Mouse (Mus musculus): ENCODE measurements at regions not wholly inside any gene's neighbourhood (a gene's known extent, or its start where the extent isn't known, plus 50 kb on each side); places are given as distances from the start of the nearest gene placed in this dataset.
A peak's percentile ranks its signal among the peaks of the same experiment; 100 is the strongest.

GRCm38 (mm10) chr15:97591406-97591805, 114.2 kb downstream of the Rpap3 start:
- Histone ChIP-seq H3K27me3 (replicated peaks; ENCODE audit: control insufficient read depth, insufficient read depth, low read length) (no peaks in the 10 kb centered on the region), H3K4me3 (ENCODE audit: low read depth, low read length) (no peak overlapping the region), H3K4me1 (replicated peaks; ENCODE audit: control insufficient read depth, insufficient read depth, low read length) (peaks cover 9% of the 10 kb centered on the region; the same call in 1 of the 2 replicates), H3K36me3 (ENCODE audit: control insufficient read depth, insufficient read depth, low read length) (no peaks in the 10 kb centered on the region), H3K9ac (ENCODE audit: low read depth, low read length) (no peak overlapping the region), H3K4me2 (peak overlapping the region; percentile 8; the same call in 1 of the 2 replicates), H3K27ac (ENCODE audit: low read depth, low read length) (no peak overlapping the region), H3K9me3 (ENCODE audit: control insufficient read depth, low read length) (no peaks in the 10 kb centered on the region)
- ATAC-seq (replicated peaks; ENCODE audit: low FRiP score): peak; percentile 62
- WGBS: 29% methylated on average over 4 of the region's 4 CpGs
- no peak for DNase-seq (ENCODE audit: low spot score)

GRCm38 (mm10) chr15:97590732-97591292, 114.8 kb downstream of the Rpap3 start:
- 21% methylated on average over 7 of the region's 7 CpGs for WGBS
- Histone ChIP-seq H3K4me2 (no peak overlapping the region; the same call in 1 of the 2 replicates), H3K36me3 (ENCODE audit: control insufficient read depth, insufficient read depth, low read length) (no peaks in the 10 kb centered on the region), H3K9ac (ENCODE audit: low read depth, low read length) (no peak overlapping the region), H3K27me3 (replicated peaks; ENCODE audit: control insufficient read depth, insufficient read depth, low read length) (no peaks in the 10 kb centered on the region), H3K27ac (ENCODE audit: low read depth, low read length) (no peak overlapping the region), H3K4me1 (replicated peaks; ENCODE audit: control insufficient read depth, insufficient read depth, low read length) (peaks cover 9% of the 10 kb centered on the region; the same call in 1 of the 2 replicates), H3K4me3 (ENCODE audit: low read depth, low read length) (no peak overlapping the region), H3K9me3 (ENCODE audit: control insufficient read depth, low read length) (no peaks in the 10 kb centered on the region)
- DNase-seq (ENCODE audit: low spot score) (no peak), ATAC-seq (replicated peaks; ENCODE audit: low FRiP score) (peak; percentile 84)

- H3K4me3 ChIP-seq (ENCODE audit: low read depth, low read length): no peak overlapping the region
- peaks cover 9% of the 10 kb centered on the region; the same call in 1 of the 2 replicates for H3K4me1 ChIP-seq (replicated peaks; ENCODE audit: control insufficient read depth, insufficient read depth, low read length)
- no peaks in the 10 kb centered on the region for H3K9me3 ChIP-seq (ENCODE audit: control insufficient read depth, low read length)
- no peak overlapping the region for H3K9ac ChIP-seq (ENCODE audit: low read depth, low read length)
- no peak for DNase-seq (ENCODE audit: low spot score)
- no peak for ATAC-seq (replicated peaks; ENCODE audit: low FRiP score)
- 66% methylated on average over 5 of the region's 5 CpGs for WGBS
- H3K27ac ChIP-seq (ENCODE audit: low read depth, low read length): no peak overlapping the region
- H3K4me2 ChIP-seq: no peak overlapping the region
- H3K27me3 ChIP-seq (replicated peaks; ENCODE audit: control insufficient read depth, insufficient read depth, low read length): no peaks in the 10 kb centered on the region
- no peaks in the 10 kb centered on the region for H3K36me3 ChIP-seq (ENCODE audit: control insufficient read depth, insufficient read depth, low read length)
Measured at GRCm38 (mm10) chr15:97587571-97588205, 117.9 kb downstream of the Rpap3 start.

GRCm38 (mm10) chr15:97581724-97582154, 123.9 kb downstream of the Rpap3 start:
- Histone ChIP-seq H3K36me3 (ENCODE audit: control insufficient read depth, insufficient read depth, low read length) (no peaks in the 10 kb centered on the region), H3K27me3 (replicated peaks; ENCODE audit: control insufficient read depth, insufficient read depth, low read length) (no peaks in the 10 kb centered on the region), H3K4me3 (ENCODE audit: low read depth, low read length) (no peak overlapping the region), H3K4me2 (0 out of 2 replicates have a peak overlapping the region, but pooled peaks have one; percentile 1), H3K27ac (ENCODE audit: low read depth, low read length) (no peak overlapping the region), H3K9ac (ENCODE audit: low read depth, low read length) (no peak overlapping the region), H3K9me3 (ENCODE audit: control insufficient read depth, low read length) (no peaks in the 10 kb centered on the region), H3K4me1 (replicated peaks; ENCODE audit: control insufficient read depth, insufficient read depth, low read length) (no peaks in the 10 kb centered on the region)
- ATAC-seq (replicated peaks; ENCODE audit: low FRiP score): peak; percentile 88
- WGBS: 18% methylated on average over 13 of the region's 13 CpGs
- DNase-seq (ENCODE audit: low spot score): peak; percentile 78

GRCm38 (mm10) chr15:97580726-97581125, 124.9 kb downstream of the Rpap3 start:
- WGBS: 54% methylated on average over 6 of the region's 6 CpGs
- H3K27me3 ChIP-seq (replicated peaks; ENCODE audit: control insufficient read depth, insufficient read depth, low read length): no peaks in the 10 kb centered on the region
- DNase-seq (ENCODE audit: low spot score) (no peak), ATAC-seq (replicated peaks; ENCODE audit: low FRiP score) (no peak)
- H3K4me2 ChIP-seq: no peak overlapping the region
- no peak overlapping the region for H3K9ac ChIP-seq (ENCODE audit: low read depth, low read length)
- H3K27ac ChIP-seq (ENCODE audit: low read depth, low read length): no peak overlapping the region
- H3K4me1 ChIP-seq (replicated peaks; ENCODE audit: control insufficient read depth, insufficient read depth, low read length): no peaks in the 10 kb centered on the region
- no peaks in the 10 kb centered on the region for H3K9me3 ChIP-seq (ENCODE audit: control insufficient read depth, low read length)
- no peaks in the 10 kb centered on the region for H3K36me3 ChIP-seq (ENCODE audit: control insufficient read depth, insufficient read depth, low read length)
- no peak overlapping the region for H3K4me3 ChIP-seq (ENCODE audit: low read depth, low read length)

GRCm38 (mm10) chr15:97578046-97578445, 127.6 kb downstream of the Rpap3 start:
- Histone ChIP-seq H3K4me1 (replicated peaks; ENCODE audit: control insufficient read depth, insufficient read depth, low read length) (no peaks in the 10 kb centered on the region), H3K4me2 (no peak overlapping the region), H3K9ac (ENCODE audit: low read depth, low read length) (no peak overlapping the region), H3K9me3 (ENCODE audit: control insufficient read depth, low read length) (no peaks in the 10 kb centered on the region), H3K27me3 (replicated peaks; ENCODE audit: control insufficient read depth, insufficient read depth, low read length) (no peaks in the 10 kb centered on the region), H3K27ac (ENCODE audit: low read depth, low read length) (no peak overlapping the region), H3K4me3 (ENCODE audit: low read depth, low read length) (no peak overlapping the region), H3K36me3 (ENCODE audit: control insufficient read depth, insufficient read depth, low read length) (no peaks in the 10 kb centered on the region)
- DNase-seq (ENCODE audit: low spot score) (no peak), ATAC-seq (replicated peaks; ENCODE audit: low FRiP score) (no peak)
- 82% methylated on average over 3 of the region's 3 CpGs for WGBS

GRCm38 (mm10) chr15:97577196-97577595, 128.4 kb downstream of the Rpap3 start:
- H3K27me3 ChIP-seq (replicated peaks; ENCODE audit: control insufficient read depth, insufficient read depth, low read length): no peaks in the 10 kb centered on the region
- ATAC-seq (replicated peaks; ENCODE audit: low FRiP score) (no peak), DNase-seq (ENCODE audit: low spot score) (no peak)
- H3K27ac ChIP-seq (ENCODE audit: low read depth, low read length): no peak overlapping the region
- H3K9me3 ChIP-seq (ENCODE audit: control insufficient read depth, low read length): no peaks in the 10 kb centered on the region
- H3K4me1 ChIP-seq (replicated peaks; ENCODE audit: control insufficient read depth, insufficient read depth, low read length): no peaks in the 10 kb centered on the region
- no peak overlapping the region for H3K9ac ChIP-seq (ENCODE audit: low read depth, low read length)
- no peaks in the 10 kb centered on the region for H3K36me3 ChIP-seq (ENCODE audit: control insufficient read depth, insufficient read depth, low read length)
- H3K4me3 ChIP-seq (ENCODE audit: low read depth, low read length): no peak overlapping the region
- no peak overlapping the region for H3K4me2 ChIP-seq
- 65% methylated on average over 8 of the region's 8 CpGs for WGBS

- no peak overlapping the region for H3K9ac ChIP-seq (ENCODE audit: low read depth, low read length)
- no peaks in the 10 kb centered on the region for H3K9me3 ChIP-seq (ENCODE audit: control insufficient read depth, low read length)
- no peak overlapping the region for H3K4me3 ChIP-seq (ENCODE audit: low read depth, low read length)
- H3K36me3 ChIP-seq (ENCODE audit: control insufficient read depth, insufficient read depth, low read length): no peaks in the 10 kb centered on the region
- DNase-seq (ENCODE audit: low spot score): no peak
- 66% methylated on average over 8 of the region's 8 CpGs for WGBS
- H3K4me1 ChIP-seq (replicated peaks; ENCODE audit: control insufficient read depth, insufficient read depth, low read length): no peaks in the 10 kb centered on the region
- no peak overlapping the region for H3K4me2 ChIP-seq
- H3K27me3 ChIP-seq (replicated peaks; ENCODE audit: control insufficient read depth, insufficient read depth, low read length): no peaks in the 10 kb centered on the region
- no peak for ATAC-seq (replicated peaks; ENCODE audit: low FRiP score)
- H3K27ac ChIP-seq (ENCODE audit: low read depth, low read length): no peak overlapping the region
Measured at GRCm38 (mm10) chr15:97572639-97573038, 133.0 kb downstream of the Rpap3 start.

GRCm38 (mm10) chr15:97571885-97572284, 133.7 kb downstream of the Rpap3 start:
- H3K9me3 ChIP-seq (ENCODE audit: control insufficient read depth, low read length): no peaks in the 10 kb centered on the region
- ATAC-seq (replicated peaks; ENCODE audit: low FRiP score) (no peak), DNase-seq (ENCODE audit: low spot score) (no peak)
- H3K9ac ChIP-seq (ENCODE audit: low read depth, low read length): no peak overlapping the region
- H3K27me3 ChIP-seq (replicated peaks; ENCODE audit: control insufficient read depth, insufficient read depth, low read length): no peaks in the 10 kb centered on the region
- H3K4me3 ChIP-seq (ENCODE audit: low read depth, low read length): no peak overlapping the region
- no peak overlapping the region for H3K4me2 ChIP-seq
- H3K36me3 ChIP-seq (ENCODE audit: control insufficient read depth, insufficient read depth, low read length): no peaks in the 10 kb centered on the region
- H3K27ac ChIP-seq (ENCODE audit: low read depth, low read length): no peak overlapping the region
- no peaks in the 10 kb centered on the region for H3K4me1 ChIP-seq (replicated peaks; ENCODE audit: control insufficient read depth, insufficient read depth, low read length)

Measured in liver, embryonic 11.5 days (tissue).